ENCODE assay signal across 8 mouse cellular contexts in the genomic region with DNA sequence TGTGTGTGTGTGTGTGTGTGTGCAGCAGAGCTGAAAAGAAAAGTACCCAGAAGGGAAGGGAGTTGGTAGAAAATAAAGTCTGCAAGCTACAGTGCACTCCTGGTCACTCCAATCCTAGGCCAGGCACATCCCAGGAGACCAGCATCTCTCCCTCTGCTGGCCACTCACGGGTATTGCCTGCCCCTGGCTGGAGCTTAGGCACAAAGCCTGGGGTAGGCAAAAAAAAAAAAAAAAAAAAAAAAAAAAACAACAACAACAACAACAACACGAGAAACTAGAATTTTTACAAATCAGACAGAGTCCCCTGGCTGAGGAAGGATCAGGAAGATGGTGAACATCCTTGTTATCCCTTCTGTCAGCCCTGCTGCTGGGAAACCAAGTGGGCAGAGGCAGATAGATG. TPM values are rescaled to one million over a fixed set of nuclear protein-coding genes. Genes with fewer than 3 reads are reported as not detected.
A peak's percentile ranks its signal among the peaks of the same experiment; 100 is the strongest.
DNase-seq lines count a peak whose midpoint lies in the region; ATAC-seq and TF ChIP-seq lines count a peak whose summit lies in the region.

No protein-coding gene starts in this region.

- peak; percentile 53; the same call in 1 of the 2 replicates for TF ChIP-seq CTCF in cerebellum, adult 2 months (IDR thresholded peaks at IDR 0.05; ENCODE audit: borderline replicate concordance, insufficient read depth, low read depth, low read length)

- H3K4me1 ChIP-seq in cerebellum, adult 2 months (ENCODE audit: control insufficient read depth, insufficient read depth, low read length): no peaks in the 10 kb centered on the region; the same call in 1 of the 2 replicates

- H3K27me3 ChIP-seq in cerebellum, adult 2 months (ENCODE audit: control insufficient read depth, insufficient read depth, low read length): no peaks in the 10 kb centered on the region

- no peak overlapping the region for H3K4me3 ChIP-seq in cerebellum, adult 2 months (replicated peaks; ENCODE audit: insufficient read depth, low read depth, low read length)

- WGBS in cerebellum, adult 2 months: 6% methylated on average over 2 of the region's 2 CpGs

- no peak for TF ChIP-seq POLR2A in cerebellum, adult 2 months (IDR thresholded peaks at IDR 0.05; ENCODE audit: borderline replicate concordance, insufficient read depth, low read length)

- ATAC-seq in cerebellum, adult (ENCODE audit: insufficient number of reproducible peaks, low FRiP score, low TSS enrichment): no peak

- no peak for DNase-seq in cerebellum, adult 2 months
- DNase-seq in ovary, postnatal 36 days (ENCODE audit: low spot score): peak; percentile 41
- DNase-seq in ovary, adult 18-20 months (ENCODE audit: low spot score): no peak
- DNase-seq in embryo, embryonic 10 days (ENCODE audit: low spot score): peak; percentile 79
- peak; percentile 65 for DNase-seq in kidney, adult 9 months
- peak; percentile 45 for DNase-seq in lung, postnatal 25 days (ENCODE audit: low spot score)
- DNase-seq in spleen, postnatal 4 days (ENCODE audit: low spot score in 2 of 2): no peak

- no peak overlapping the region for H3K27ac ChIP-seq in cerebellum, adult 2 months (ENCODE audit: insufficient read depth, low read length)

RNA-seq across cellular contexts. Expression of a gene that starts 9.0 kb away (rescaled TPM):
- 0.05 TPM in 1 of 2 replicates, not detected in the other for polyA plus RNA-seq in cerebellum, adult 2 months (2012; rRNA removed)

RNA-seq across cellular contexts. Expression of a gene that starts 37.8 kb away (rescaled TPM):
- polyA plus RNA-seq in cerebellum, adult 2 months (2012; rRNA removed): 76.4 and 78.9 TPM in 2 replicates

RNA-seq across cellular contexts. Expression of a gene that starts 46.9 kb away (rescaled TPM):
- 26.2 and 28.1 TPM in 2 replicates for polyA plus RNA-seq in cerebellum, adult 2 months (2012; rRNA removed)

Comparison
In these comparisons a context has a peak if more than half of its experiments do, and no peak if none do; other contexts are left out.
1. DNase-seq: peak in ovary, postnatal 36 days (single experiment), embryo, embryonic 10 days (single experiment), kidney, adult 9 months (single experiment) and lung, postnatal 25 days (single experiment); none in cerebellum, adult 2 months (0 of 2), ovary, adult 18-20 months (single experiment) and spleen, postnatal 4 days (0 of 2).